In the genomic region with DNA sequence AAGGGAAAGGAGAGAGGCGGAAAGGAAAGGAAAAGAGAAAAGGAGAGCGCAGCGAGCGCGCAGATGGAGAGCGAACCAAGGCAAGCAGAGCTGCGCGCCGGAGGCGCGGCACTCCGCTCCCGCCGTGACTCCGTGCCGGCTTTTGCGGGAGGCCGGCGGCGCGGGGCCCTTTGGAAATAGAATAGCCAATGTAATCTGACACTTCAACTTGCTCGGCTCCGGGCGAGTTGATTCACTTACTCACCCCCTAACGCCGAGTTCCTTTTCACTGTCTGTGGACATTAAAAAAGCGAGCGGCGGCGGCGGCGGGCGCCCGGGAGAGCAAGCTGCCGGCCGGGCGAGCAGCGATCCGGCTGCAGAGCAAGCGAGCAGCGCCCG, we compare ENCODE assay signal across 1 mouse cellular context.
TF ChIP-seq lines count a peak whose summit lies in the region.

TSS of gene Zmiz1 (plus strand) at position 170 of the 378 bp plus-strand sequence.

TF ChIP-seq in CH12.LX, 34 proteins besides CTCF, POLR2A, EP300 and RAD21 (continued from another document):
- TF ChIP-seq MAFK (IDR thresholded peaks at IDR 0.05; ENCODE audit: insufficient replicate concordance, low read length) (no peak), TBP (conservative IDR thresholded peaks at IDR 0.05; ENCODE audit: low read depth, low read length) (0 out of 2 replicates have a peak, but pooled peaks have one; percentile 56), ZKSCAN1 (IDR thresholded peaks at IDR 0.05; ENCODE audit: borderline replicate concordance, low read depth, low read length) (no peak), MXI1 (IDR thresholded peaks at IDR 0.05; ENCODE audit: low read depth, low read length) (peak; percentile 37), ETS1 (conservative IDR thresholded peaks at IDR 0.05; ENCODE audit: low read depth, low read length) (0 out of 2 replicates have a peak, but pooled peaks have one; percentile 12)
